Mouse (Mus musculus): ENCODE measurements around the gene Wdr72. TPM values are rescaled to one million over a fixed set of nuclear protein-coding genes. Genes with fewer than 3 reads are reported as not detected.

The Wdr72 gene
- total RNA-seq, 2 experiments from 2014 or later, result 0.78 to 1.2 TPM

Other genes starting within 250 kb of the Wdr72 start
- gene Unc13c, start 141.4 kb upstream of the Wdr72 start, total RNA-seq (2021), result under 1 TPM; 0.44 to 0.50 TPM